Mouse (Mus musculus): ENCODE data around the gene Efna5. TPM values are rescaled to one million over a fixed set of nuclear protein-coding genes. Genes with fewer than 3 reads are reported as not detected.
A peak's percentile ranks its signal among the peaks of the same experiment; 100 is the strongest.

The Efna5 gene
- polyA plus RNA-seq, 1 experiment from 2014 or later, result 24.5 TPM

DNA sequence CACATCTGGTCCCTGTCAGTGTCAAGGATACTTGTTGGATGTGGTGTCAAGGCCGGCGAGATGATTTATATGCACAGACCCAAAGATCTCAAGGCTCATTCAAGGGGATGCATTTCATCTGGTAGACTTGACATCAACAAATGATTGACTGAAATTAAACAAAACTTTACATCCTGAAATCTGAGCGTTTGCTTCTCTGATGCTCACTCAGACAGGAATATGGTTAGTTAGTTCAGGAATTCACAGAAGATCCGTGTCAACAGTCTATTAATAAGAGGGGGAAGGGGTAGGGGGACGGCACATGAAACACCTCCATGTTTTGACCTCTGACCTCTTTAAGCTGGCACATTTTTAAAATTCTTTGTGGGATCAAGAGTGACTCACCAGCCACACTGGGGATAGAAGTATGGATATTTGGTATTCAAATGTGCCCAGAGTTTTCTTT is 205.3 kb downstream of the Efna5 start:
- Histone ChIP-seq H3K27ac (ENCODE audit: poor library complexity, severe bottlenecking) (no peak overlapping the region), H3K9ac (no peak overlapping the region), H3K36me3 (no peaks in the 10 kb centered on the region), H3K4me2 (no peak overlapping the region), H3K4me1 (replicated peaks) (peaks cover 25% of the 10 kb centered on the region), H3K9me3 (replicated peaks) (no peaks in the 10 kb centered on the region), H3K4me3 (no peak overlapping the region), H3K27me3 (replicated peaks) (no peaks in the 10 kb centered on the region)
- ATAC-seq (ENCODE audit: insufficient number of reproducible peaks, low FRiP score), result no peak
- WGBS, result 50% methylated on average over 5 of the region's 5 CpGs

DNA sequence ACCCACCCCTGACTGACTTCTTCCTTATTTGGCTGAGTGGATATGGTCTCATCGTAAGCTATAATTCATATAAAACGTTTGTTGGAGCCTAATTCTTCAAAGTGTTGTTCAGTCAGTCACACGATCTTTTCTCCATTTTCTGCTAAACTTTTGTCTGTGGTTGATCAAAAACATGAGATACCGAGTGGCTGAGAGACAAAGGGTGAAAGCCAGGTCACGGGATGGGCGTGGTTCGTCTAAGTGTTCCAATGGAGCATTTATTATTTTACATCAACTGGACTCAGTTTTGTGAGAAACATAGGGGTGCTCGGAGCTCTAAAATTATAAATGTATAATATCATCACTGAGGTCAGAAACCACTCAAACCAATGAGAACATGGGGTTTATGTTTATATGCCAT is 209.0 kb downstream of the Efna5 start:
- no peak overlapping the region for H3K4me3 ChIP-seq
- H3K27ac ChIP-seq (ENCODE audit: poor library complexity, severe bottlenecking), result no peak overlapping the region
- ATAC-seq (ENCODE audit: insufficient number of reproducible peaks, low FRiP score), result no peak
- 78% methylated on average over 8 of the region's 8 CpGs for WGBS
- no peaks in the 10 kb centered on the region for H3K9me3 ChIP-seq (replicated peaks)
- peaks cover 18% of the 10 kb centered on the region for H3K4me1 ChIP-seq (replicated peaks)
- H3K4me2 ChIP-seq, result no peak overlapping the region
- H3K9ac ChIP-seq, result no peak overlapping the region
- no peaks in the 10 kb centered on the region for H3K27me3 ChIP-seq (replicated peaks)
- H3K36me3 ChIP-seq, result no peaks in the 10 kb centered on the region

DNA sequence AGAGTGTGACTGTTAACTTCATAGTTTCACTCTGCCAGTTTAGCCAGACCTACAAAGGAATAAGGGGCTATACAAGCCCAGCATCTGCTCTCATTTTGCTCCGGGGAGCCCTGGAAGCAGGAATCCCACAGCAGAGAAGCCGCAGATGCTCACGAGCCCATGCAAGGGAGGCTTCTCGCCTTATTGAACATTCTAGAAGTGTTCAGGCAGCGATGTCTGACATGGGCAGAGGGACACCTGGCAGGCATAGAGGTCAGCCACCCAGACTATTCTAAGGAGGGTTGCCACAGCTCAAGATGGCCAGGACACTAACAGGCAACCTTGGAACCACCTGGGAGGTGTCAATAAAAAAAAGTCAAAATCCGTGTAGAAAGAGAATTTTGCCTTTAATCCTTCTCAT is 214.4 kb downstream of the Efna5 start:
- no peaks in the 10 kb centered on the region for H3K9me3 ChIP-seq (replicated peaks)
- H3K27me3 ChIP-seq (replicated peaks), result no peaks in the 10 kb centered on the region
- H3K4me2 ChIP-seq, result no peak overlapping the region
- peaks cover 21% of the 10 kb centered on the region for H3K4me1 ChIP-seq (replicated peaks)
- no peak overlapping the region for H3K9ac ChIP-seq
- no peak overlapping the region for H3K27ac ChIP-seq (ENCODE audit: poor library complexity, severe bottlenecking)
- no peak overlapping the region for H3K4me3 ChIP-seq
- H3K36me3 ChIP-seq, result no peaks in the 10 kb centered on the region
- no peak for ATAC-seq (ENCODE audit: insufficient number of reproducible peaks, low FRiP score)
- WGBS, result 79% methylated on average over 6 of the region's 6 CpGs

DNA sequence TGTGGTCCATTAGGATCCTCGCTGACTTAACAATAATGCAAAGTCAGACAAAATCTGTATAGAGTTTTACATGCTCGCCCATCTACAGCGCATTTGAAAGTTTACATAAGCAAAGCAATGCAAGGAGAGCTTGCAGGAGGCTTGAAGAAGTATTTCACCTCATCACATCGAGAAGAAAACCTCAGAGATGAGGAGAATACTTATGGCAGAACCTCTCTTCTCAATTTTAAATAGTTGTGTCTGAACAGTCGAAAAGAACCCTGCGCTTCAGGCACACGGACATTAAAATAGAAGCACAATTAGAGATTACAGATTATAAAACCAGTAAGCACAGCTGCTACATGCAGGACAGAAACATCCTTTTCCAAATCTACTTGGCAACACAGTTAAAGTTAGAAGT is 215.3 kb downstream of the Efna5 start:
- Histone ChIP-seq H3K27ac (ENCODE audit: poor library complexity, severe bottlenecking) (no peak overlapping the region), H3K4me1 (replicated peaks) (peaks cover 27% of the 10 kb centered on the region), H3K27me3 (replicated peaks) (no peaks in the 10 kb centered on the region), H3K4me3 (no peak overlapping the region), H3K36me3 (no peaks in the 10 kb centered on the region), H3K9me3 (replicated peaks) (no peaks in the 10 kb centered on the region), H3K9ac (no peak overlapping the region), H3K4me2 (no peak overlapping the region)
- WGBS, result 89% methylated on average over 7 of the region's 7 CpGs
- no peak for ATAC-seq (ENCODE audit: insufficient number of reproducible peaks, low FRiP score)

DNA sequence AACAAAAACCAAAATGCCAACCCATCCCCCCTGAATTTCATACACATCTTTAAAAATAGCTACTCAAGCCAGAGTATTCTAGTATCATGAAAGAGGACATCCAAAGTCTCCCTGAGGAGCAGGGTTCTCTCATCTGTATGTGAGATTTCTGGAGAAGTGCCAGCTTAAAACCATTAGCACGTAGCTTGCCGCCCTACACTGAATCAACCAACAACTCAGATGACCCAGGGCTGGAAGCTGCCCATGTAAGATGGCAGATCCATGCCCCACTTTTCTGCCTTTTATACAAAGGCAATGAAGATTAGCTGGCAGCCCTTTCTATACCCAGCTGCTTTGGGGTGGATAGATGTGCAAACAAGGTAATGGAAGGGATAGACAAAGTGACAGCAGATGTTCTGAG is 216.4 kb downstream of the Efna5 start:
- 0 out of 2 replicates have a peak overlapping the region, but pooled peaks have one; percentile 4 for H3K4me2 ChIP-seq
- H3K27ac ChIP-seq (ENCODE audit: poor library complexity, severe bottlenecking), result 0 out of 2 replicates have a peak overlapping the region, but pooled peaks have one; percentile 21
- H3K9ac ChIP-seq, result no peak overlapping the region
- no peaks in the 10 kb centered on the region for H3K27me3 ChIP-seq (replicated peaks)
- H3K9me3 ChIP-seq (replicated peaks), result no peaks in the 10 kb centered on the region
- peaks cover 33% of the 10 kb centered on the region for H3K4me1 ChIP-seq (replicated peaks)
- ATAC-seq (ENCODE audit: insufficient number of reproducible peaks, low FRiP score), result no peak
- no peaks in the 10 kb centered on the region for H3K36me3 ChIP-seq
- no peak overlapping the region for H3K4me3 ChIP-seq
- WGBS, result 46% methylated on average over 2 of the region's 2 CpGs

DNA sequence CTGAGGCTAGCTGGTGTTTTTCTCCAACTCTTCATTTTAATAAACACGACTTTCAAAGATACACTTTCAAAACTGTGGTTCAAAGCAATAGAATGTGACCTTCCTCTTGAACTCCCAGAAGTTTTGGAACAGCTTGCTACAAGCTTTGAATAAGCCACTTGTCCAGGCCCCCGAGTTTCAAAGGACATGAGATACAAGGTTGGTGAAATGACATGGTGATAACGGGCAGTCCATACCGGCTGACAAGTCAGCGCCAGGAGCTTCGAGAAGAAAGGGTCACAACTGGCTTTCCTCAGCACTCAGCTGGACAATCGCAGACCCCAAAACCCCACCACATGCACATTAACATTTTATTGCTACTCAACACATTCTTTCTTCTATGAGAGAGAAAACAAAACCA is 219.3 kb downstream of the Efna5 start:
- Histone ChIP-seq H3K4me3 (no peak overlapping the region), H3K27ac (ENCODE audit: poor library complexity, severe bottlenecking) (peak overlapping the region; percentile 24; the same call in 1 of the 2 replicates), H3K9ac (no peak overlapping the region), H3K9me3 (replicated peaks) (no peaks in the 10 kb centered on the region), H3K27me3 (replicated peaks) (no peaks in the 10 kb centered on the region), H3K4me1 (replicated peaks) (peaks cover 39% of the 10 kb centered on the region), H3K36me3 (no peaks in the 10 kb centered on the region), H3K4me2 (peak overlapping the region; percentile 2; the same call in 1 of the 2 replicates)
- peak; percentile 68; the same call in 1 of the 2 replicates for ATAC-seq (ENCODE audit: insufficient number of reproducible peaks, low FRiP score)
- WGBS, result 14% methylated on average over 7 of the region's 7 CpGs

DNA sequence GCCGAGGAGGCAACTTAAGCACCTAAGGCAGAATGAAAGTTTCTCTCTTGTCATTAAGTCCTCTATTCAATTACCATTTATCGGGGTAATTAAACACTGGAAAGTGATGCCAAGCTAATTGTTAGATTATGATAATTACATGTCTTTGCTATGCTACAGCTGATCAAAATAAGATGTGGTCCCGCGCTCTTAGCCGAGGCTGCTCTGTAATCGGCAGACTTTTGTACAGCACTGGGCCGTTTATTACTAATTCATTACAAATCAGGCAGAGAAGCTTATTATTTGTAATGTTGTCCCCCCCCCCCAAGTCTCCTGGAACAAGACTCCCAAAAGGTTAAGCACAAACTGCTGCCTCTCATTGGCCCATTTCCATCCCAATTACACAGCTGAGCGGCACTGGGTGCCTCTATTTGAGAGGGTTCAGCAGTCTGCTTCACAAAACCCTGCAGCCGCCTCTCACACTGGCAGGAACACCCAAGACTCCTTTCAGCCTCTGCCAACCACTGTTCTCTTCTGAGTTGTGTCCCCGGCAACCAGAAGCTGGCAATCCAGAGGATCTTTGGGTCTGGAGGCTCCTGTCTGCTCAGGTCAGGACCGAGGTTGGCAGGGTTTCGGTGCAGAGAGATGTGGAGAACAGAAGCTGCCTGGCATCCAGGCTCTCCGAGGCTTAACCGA is 221.5 kb downstream of the Efna5 start:
- no peak overlapping the region for H3K27ac ChIP-seq (ENCODE audit: poor library complexity, severe bottlenecking)
- ATAC-seq (ENCODE audit: insufficient number of reproducible peaks, low FRiP score), result no peak
- no peaks in the 10 kb centered on the region for H3K36me3 ChIP-seq
- no peak overlapping the region for H3K4me2 ChIP-seq
- no peaks in the 10 kb centered on the region for H3K9me3 ChIP-seq (replicated peaks)
- no peak overlapping the region for H3K4me3 ChIP-seq
- WGBS, result 86% methylated on average over 14 of the region's 14 CpGs
- H3K9ac ChIP-seq, result no peak overlapping the region
- peaks cover 47% of the 10 kb centered on the region for H3K4me1 ChIP-seq (replicated peaks)
- no peaks in the 10 kb centered on the region for H3K27me3 ChIP-seq (replicated peaks)

DNA sequence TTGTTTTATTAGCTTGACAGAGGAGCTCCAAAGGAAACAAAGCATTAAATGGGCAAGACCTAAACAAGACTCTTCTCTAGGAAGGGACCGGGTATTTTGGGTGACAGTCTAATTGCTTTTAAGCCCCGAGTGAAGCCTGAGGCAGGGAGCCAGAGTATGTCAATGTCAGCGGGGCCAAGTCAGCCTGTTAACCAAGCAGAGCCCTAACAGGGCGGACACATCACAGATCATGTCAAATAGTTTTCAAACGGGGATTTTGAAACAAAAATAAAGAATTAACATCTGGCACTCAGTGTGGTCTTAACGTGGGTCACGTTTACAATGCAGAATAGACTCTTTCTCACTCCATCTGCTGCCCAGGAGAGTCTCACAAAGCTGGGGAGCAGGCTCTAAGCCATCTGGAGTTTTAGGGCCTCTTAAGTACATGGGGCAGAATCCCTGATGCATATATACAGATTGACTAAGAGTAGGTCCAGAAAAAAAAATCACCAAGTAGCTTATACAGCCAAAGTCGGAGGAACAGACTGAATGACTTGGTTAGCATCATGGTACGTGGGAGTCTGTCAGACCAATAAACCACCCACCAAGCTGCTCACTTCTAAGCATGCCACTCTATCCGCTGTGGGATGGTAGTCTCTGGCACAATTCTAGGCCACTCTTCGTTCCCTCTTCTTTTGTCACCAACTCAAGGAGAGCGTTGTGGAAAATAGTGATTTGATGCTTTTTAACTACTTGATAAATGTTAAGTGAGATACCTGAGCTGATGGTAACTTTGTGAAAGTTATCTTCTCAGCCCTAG is 223.1 kb downstream of the Efna5 start:
- WGBS, result 60% methylated on average over 12 of the region's 12 CpGs

DNA sequence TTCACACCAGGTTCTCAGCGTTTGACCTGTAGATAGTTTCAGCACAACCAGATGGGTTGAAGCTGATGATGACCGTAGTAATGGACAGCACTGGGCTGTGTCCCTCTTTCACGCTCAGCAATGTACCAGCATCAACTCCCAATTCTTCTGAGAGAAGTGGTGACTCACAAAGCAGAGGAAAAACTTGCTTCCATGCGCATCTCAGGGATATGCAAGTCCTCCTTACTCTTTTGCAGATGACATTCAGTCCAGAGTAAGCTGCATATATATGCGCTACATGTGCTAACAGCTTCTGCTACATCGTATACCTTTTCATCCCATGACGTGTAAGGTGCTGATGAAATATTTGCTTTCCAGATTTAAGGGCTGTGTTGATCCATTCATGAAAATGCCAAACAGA is 224.1 kb downstream of the Efna5 start:
- no peak for ATAC-seq (ENCODE audit: insufficient number of reproducible peaks, low FRiP score)
- H3K4me2 ChIP-seq, result no peak overlapping the region

More for the DNA sequence above, 223.1 kb downstream of the Efna5 start:
- H3K36me3 ChIP-seq, result no peaks in the 10 kb centered on the region
- no peak overlapping the region for H3K4me3 ChIP-seq
- no peak overlapping the region for H3K4me2 ChIP-seq
- no peak overlapping the region for H3K27ac ChIP-seq (ENCODE audit: poor library complexity, severe bottlenecking)
- ATAC-seq (ENCODE audit: insufficient number of reproducible peaks, low FRiP score), result no peak
- no peaks in the 10 kb centered on the region for H3K27me3 ChIP-seq (replicated peaks)
- H3K9ac ChIP-seq, result no peak overlapping the region
- H3K4me1 ChIP-seq (replicated peaks), result peaks cover 40% of the 10 kb centered on the region
- H3K9me3 ChIP-seq (replicated peaks), result no peaks in the 10 kb centered on the region

DNA sequence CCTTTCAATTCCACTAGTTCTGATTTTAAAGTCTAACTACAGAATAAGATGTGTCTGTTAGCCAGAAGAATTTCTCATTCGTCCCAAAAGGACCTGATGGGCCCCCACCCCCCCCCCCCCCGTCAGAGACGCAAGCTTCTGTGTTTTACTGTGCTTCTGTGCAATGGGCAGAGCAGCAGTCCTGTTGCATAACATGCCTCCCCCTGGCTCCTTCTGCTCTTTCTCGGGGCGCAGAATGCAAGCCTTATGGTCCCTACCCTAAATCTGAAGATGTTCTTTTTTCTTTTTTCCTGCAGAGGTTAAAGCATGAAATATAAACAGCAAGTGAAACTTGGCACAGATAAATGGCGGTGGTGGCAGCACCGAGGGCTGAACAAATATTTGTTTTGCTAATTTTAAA is 224.5 kb downstream of the Efna5 start:
- Histone ChIP-seq H3K27me3 (replicated peaks) (no peaks in the 10 kb centered on the region), H3K9me3 (replicated peaks) (no peaks in the 10 kb centered on the region), H3K4me1 (replicated peaks) (peaks cover 43% of the 10 kb centered on the region), H3K4me3 (no peak overlapping the region), H3K4me2 (peak overlapping the region; percentile 12; the same call in 1 of the 2 replicates), H3K27ac (ENCODE audit: poor library complexity, severe bottlenecking) (no peak overlapping the region), H3K36me3 (no peaks in the 10 kb centered on the region), H3K9ac (no peak overlapping the region)
- ATAC-seq (ENCODE audit: insufficient number of reproducible peaks, low FRiP score), result no peak
- 49% methylated on average over 7 of the region's 7 CpGs for WGBS

More for the DNA sequence above, 224.1 kb downstream of the Efna5 start:
- no peak overlapping the region for H3K27ac ChIP-seq (ENCODE audit: poor library complexity, severe bottlenecking)
- H3K27me3 ChIP-seq (replicated peaks), result no peaks in the 10 kb centered on the region
- no peak overlapping the region for H3K4me3 ChIP-seq
- H3K4me1 ChIP-seq (replicated peaks), result peaks cover 41% of the 10 kb centered on the region
- no peaks in the 10 kb centered on the region for H3K9me3 ChIP-seq (replicated peaks)
- WGBS, result 76% methylated on average over 7 of the region's 7 CpGs
- no peaks in the 10 kb centered on the region for H3K36me3 ChIP-seq
- no peak overlapping the region for H3K9ac ChIP-seq

DNA sequence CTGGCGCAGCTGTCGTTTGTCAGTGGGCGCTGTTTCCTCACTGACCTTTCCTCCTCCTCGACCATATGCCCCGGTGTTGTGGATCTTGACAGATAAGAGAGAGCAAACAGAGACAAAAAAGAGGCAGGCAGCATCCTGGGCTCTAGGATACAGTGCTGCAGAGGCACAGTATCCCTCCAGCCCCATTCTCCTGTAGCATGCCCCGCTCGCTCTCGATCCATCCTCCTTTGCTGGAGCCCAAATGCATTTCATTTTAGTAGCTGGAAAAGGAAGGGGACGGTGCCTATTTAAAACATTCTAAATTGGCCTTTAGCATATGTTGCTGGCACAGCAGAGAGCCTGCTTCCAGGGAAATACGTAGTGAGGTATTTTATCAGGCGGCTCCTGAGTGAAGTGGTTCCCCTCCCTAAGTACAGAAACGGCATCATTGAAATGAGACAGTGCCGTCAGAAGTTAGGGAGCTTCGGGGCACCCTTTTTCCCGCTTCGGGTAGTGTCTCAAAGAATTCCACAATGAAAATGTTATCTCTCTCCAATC is 225.2 kb downstream of the Efna5 start:
- Histone ChIP-seq H3K9ac (0 out of 2 replicates have a peak overlapping the region, but pooled peaks have one; percentile 6), H3K4me1 (replicated peaks) (peaks cover 40% of the 10 kb centered on the region), H3K27ac (ENCODE audit: poor library complexity, severe bottlenecking) (no peak overlapping the region), H3K27me3 (replicated peaks) (no peaks in the 10 kb centered on the region), H3K4me3 (peak overlapping the region; percentile 9; the same call in 1 of the 2 replicates), H3K4me2 (peak overlapping the region; percentile 54), H3K36me3 (no peaks in the 10 kb centered on the region), H3K9me3 (replicated peaks) (no peaks in the 10 kb centered on the region)
- WGBS, result 15% methylated on average over 16 of the region's 16 CpGs
- no peak for ATAC-seq (ENCODE audit: insufficient number of reproducible peaks, low FRiP score)

Measured in heart, embryonic 12.5 days (tissue).